Mouse (Mus musculus) right cerebral cortex, postnatal 36 days (tissue): ENCODE data around the gene Gfpt2.

Experiments
- DNase-seq, 2 experiments: peaks; one replicate each; pipeline ENCODE4 v3.0.0; 2022; ENCODE audit warnings: low spot score in 2 of 2, mixed read lengths in 1 of 2

Gfpt2 gene

DNA sequence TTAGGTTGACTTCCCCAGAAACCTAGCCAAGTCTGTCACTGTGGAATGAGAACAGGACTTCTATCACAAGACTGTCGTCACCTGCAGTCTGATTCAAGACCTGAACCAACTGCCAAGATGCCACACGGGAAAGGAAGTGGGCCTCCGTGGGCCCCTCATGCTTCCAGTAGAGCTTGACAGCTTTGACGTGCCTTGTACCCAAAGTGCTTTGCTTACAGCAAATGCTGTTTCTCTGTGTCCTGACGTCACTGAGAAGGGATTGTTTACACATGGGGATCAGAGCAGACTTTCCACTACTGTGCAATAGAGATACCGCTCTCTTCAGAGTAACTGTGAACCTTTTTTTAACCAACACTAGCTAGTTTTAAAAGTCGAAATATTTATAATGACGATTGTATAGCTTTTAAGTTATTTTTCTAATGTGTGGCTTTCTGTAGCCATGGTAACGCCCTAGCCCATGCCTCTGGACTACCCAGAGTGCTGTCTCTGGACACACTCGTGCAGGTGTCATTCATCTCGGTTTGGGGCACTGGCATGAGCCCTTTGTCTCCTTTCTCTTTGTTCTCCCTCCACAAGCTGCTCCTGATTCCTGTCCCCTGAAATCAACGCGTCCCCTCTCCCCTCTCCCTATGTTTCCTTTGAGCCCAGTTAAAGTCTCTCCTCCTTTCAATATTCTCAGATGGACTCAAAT is 43.9 kb downstream of the Gfpt2 start:
- DNase-seq = no peak

DNA sequence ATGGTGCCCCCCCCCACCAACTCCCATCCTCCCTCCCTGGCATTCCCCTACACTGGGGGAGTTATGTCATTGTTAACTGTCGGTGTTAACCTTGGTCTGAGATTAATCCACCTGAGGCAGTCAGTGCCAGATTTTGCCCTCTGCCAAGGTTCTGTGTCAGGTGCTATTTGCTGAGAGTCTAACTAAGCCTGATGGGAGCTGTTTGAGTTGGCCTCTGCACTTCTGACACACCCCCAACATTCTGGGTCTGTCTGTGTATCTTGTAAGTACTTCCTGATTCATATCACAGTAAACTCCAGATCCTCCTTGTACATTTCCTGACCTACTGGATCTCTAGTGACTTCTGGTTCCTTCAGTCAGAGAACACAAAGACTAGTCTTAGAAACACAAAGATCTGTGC is 46.7 kb downstream of the Gfpt2 start:
- no peak for DNase-seq

DNA sequence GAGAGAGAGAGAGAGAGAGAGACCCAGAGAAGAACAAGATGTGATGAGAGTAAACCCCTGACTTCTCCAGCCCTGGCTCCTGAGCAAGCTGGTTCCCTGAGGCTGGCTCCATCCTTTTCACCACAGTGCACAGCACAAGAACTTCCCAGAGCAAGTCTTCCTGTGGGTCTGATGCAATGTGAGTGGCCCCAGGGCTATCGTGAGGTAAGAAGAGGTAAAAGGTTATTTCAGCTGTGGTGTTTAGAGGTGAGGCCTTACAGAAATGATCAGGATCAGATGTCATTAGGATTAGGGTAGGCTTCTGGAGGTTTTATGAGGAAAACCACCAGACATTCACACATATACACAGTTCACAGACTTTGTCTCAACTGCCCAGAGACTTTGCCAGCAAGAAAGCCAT is 47.9 kb downstream of the Gfpt2 start:
- no peak for DNase-seq

DNA sequence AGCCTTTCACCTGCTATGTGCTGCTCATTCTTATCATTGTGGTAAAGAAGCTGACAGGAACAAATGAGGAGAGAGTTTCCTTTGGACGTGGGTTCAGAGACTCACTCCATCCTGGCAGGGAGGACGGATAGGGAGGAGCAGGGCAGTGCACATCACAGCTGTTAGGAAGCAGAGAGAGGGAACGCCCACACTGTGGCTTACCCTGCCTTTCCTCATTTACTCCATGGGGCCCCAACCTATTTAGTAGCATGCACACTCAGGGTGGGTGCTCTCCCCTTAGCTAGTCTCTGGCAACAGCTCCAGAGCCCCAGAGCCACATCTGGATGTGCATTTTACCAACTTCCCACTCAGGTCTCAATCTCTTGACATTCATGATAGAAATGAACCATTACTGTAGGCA is 48.7 kb downstream of the Gfpt2 start:
- DNase-seq = no peak

- DNase-seq = no peak
Measured at GRCm38 (mm10) chr11:49844311-49844710, 50.3 kb downstream of the Gfpt2 start.

- DNase-seq = peak; percentile 39 to 43
Measured at GRCm38 (mm10) chr11:49844969-49845368, 51.0 kb downstream of the Gfpt2 start.

DNA sequence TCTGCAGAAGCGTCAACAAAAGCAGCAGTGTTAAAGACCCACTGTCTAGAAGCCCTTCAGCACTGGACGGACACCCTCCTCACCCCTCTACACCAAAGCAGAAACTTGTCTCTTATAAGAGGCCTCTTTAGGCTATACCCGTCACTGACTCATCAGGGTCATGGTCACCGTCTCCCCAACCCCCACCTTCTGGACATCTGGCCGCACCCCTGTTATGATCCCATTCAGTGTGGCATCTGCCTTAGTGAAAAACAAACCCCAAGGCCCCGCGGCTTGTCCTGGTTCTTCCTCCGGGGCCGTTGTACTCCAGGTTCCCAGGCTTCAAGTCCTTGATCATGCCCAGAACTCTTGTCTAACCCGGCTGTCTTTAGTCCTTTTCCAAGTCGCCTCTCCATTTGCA is 52.0 kb downstream of the Gfpt2 start:
- DNase-seq = peak in 1 of 2 experiments; percentile 14

GRCm38 (mm10) chr11:49846401-49847070 is 52.6 kb downstream of the Gfpt2 start, which contains the start of gene Mapk9:
Mapk9 (plus strand) TSS chr11:49846751.
- DNase-seq = peak; percentile 98

- no peak for DNase-seq
Measured at GRCm38 (mm10) chr11:49847071-49847810, 53.3 kb downstream of the Gfpt2 start.

DNA sequence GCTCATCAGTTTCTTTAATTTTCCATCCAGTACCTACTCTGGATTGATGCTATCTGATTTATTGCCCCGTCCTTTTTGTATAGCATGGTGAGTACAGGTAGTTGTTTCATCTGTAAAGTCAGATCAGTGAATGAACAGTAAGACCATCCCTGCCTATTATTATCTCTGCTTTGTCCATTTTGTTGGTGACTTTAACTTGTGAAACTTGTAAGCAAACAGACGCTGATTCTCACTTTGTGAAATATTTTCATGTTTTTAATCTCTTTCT is 53.8 kb downstream of the Gfpt2 start:
- DNase-seq = no peak

DNA sequence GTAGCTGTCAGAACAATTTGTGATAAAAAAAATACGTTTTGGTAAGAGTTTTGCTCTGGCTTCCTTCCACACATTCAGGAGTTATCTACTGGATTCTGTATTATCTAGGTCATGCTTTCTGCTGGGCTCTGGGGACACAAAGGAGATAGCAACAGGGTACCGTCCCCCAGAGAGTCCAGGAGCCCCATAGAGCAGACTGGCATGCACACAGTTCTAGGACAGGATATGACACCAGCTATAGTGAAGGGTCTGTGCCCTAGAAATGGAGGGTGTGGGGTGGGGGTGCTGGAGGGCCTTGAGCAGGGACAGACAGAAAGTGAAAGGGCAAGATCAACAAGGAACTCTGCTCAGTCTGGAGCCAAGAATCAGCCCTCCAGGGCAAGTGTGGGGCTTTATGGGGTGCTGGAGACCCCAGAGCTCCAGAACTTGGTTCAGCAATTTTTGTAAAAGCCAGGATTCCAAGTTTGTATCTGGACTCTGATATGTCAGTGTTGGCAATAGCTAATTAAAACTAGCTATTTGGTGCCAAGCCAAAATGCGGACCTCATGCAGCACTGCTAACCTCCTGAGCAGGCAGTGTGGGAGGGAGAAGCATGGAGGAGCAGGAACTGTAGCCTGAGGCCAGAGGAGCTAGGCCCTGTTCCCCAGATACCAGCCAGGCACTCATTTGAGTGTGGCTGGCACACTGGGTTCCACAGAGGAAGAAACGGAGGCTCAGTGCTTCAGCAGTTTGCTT is 54.3 kb downstream of the Gfpt2 start:
- DNase-seq = no peak

DNA sequence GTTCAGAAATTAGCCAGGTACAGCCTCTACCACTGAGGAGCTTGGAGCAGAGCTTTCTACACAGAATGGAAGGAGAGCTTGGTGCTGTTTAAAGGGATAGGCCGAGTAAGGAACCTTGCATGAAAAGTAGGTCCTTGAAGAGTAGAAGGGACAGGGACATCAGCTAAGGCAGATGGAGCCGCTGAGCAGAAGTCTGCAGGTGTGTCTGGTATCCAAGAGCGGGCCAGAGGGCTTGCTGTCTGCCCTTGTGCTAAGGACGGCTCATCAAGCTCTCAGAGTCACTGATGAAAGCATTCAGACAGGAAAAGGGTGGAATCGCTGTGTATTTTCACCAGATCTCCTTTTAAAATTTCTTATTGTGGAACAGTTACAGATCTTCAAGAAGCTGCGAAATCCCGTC is 56.4 kb downstream of the Gfpt2 start:
- no peak for DNase-seq

DNA sequence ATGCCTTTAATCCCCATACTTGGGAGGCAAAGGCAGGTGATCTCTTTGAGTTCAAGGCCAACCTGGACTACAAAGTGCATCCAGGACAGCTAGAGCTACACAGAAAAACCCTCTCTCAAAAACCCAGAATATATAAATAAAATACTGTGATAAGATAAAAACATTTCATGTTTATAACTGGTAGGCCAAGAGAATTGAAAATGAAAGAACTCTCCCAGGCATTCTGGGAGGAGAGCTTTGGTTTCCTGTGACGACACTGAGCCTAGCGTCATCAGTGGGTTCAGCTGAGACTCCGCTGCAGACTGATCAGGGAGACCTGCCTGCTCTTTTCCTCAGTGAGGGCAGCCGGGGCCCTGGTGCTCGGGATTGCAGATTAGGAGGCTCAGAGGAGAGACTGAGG is 61.2 kb downstream of the Gfpt2 start:
- no peak for DNase-seq

DNA sequence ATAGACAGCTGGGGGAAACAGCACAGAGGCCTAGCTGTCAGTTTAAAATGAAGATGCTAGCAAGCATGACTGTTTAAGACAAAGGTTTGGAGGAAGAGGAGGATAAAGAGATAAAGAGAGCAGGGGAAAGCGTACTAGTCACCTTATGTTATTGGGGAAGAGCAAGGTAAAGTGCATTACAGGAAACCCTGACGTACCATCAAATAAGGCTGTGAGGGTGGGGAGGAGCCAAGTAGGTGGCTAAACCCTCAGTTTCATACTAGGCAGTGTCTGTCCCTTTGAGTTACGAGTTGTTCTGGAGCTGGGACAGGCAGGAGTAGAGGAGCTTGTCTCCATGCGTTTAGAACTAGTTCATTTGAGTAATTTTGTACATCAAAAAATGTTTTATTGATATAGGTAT is 67.2 kb downstream of the Gfpt2 start:
- no peak for DNase-seq

GRCm38 (mm10) chr11:49863926-49864325 is 69.9 kb downstream of the Gfpt2 start:
- DNase-seq = no peak

GRCm38 (mm10) chr11:49867320-49867719 is 73.3 kb downstream of the Gfpt2 start:
- DNase-seq = no peak

GRCm38 (mm10) chr11:49869762-49870161 is 75.8 kb downstream of the Gfpt2 start:
- no peak for DNase-seq

DNA sequence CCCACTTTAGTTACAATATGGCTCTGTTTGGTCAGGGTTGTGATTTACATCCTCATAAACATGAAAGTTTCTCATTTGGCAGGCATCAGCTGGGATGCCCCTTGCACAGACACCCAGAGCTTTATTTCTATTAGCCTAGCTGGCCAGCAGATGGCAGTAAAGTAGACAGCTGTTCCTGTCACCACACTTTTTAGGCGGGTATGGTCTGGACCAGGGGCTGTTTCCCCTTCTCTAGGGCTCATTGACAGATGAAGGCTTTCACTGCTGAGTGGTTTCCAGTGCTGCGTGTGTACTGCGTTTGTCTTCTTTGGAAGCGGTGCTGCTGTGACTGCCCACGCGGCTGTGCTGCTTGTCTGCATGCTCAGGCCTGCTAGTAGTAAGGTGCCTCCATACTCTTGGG is 77.9 kb downstream of the Gfpt2 start:
- DNase-seq = no peak

GRCm38 (mm10) chr11:49872779-49873178 is 78.8 kb downstream of the Gfpt2 start:
- DNase-seq = no peak

DNA sequence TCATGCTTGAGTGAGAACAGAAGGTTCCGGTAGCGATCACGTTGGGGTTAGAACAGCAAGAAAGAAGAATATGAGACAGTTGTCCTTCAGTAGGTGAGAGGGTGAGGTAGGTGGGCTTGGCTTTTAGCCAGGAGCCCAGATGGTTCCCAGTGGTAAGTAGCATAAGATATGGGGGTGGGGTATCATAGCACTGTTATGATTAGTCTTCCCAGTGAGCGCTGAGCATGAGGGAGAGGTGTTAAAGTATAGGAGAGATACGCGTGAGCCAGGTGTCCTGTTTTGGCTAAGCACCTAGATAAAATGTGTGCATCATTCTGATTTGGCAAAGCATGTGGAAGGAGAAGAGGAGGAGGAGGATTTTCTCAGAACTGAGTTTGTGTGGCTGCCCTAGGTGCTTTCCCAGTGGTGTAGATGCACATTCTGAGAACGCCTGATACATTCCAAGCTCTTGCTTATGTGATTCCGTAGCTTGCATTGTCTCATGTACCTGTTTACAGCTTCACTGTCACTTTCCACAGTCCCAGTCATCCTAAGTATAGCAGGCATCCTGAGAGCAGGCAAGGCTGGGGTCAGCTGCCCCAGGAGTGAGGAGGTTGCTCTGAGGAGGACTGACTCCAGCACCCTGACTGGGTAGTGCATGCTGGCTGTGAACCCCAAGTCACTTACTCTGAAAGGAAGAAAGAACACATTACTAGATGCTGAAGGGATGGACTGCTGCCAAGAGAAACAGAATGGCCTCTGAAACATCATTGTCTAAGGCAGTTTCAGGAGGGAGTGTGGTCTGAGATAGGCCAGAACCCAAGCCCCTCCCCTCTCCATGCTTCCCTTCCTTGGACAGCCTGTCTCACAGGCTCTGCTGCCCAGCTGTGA is 83.2 kb downstream of the Gfpt2 start:
- DNase-seq = peak; percentile 32 to 41

DNA sequence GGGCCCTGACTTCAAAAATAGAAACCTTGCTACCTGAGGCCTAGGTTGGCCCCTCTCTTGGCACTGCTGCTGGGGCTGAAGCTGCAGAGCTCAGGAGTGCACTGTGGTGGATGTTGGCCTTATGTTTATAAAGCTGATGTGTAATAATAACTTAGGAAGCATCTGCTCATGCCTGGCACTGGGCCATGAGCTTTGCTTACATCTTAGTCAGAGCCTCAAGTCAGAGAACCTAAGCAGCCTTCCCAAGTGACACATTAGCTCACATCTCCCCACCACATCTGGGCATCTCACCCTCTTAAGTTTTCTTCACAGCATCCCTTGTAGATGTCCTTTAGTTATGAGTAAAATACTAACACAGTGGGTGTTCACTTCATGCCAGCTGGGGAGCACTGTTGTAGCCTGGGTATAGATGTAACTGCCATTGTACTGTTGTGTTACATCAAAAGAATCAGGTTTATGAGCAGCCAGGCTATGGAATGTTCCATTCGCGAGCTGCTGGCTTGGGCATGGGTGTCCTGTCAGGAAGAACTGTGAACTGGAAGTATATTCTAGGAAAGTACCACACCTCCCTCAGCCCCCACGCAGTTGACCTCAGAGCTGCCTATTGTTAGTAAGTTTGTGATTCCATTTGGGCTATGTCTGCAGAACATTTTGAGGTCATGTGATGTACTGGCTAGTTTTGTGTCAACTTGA is 86.1 kb downstream of the Gfpt2 start:
- no peak for DNase-seq
